Mouse (Mus musculus) layer of hippocampus, postnatal 36 days (tissue): Measurements from ENCODE around the gene H2al1g. TPM values are rescaled to one million over a fixed set of nuclear protein-coding genes. Genes with fewer than 3 reads are reported as not detected.

Experiments used
- total RNA-seq, 2 experiments: library from RNA; stranded (reverse); gene quantifications; 2 replicates each; pipeline ENCODE4 v1.2.3; 2021

Gene H2al1g
- total RNA-seq, 2 experiments from 2014 or later, result not detected

Other genes starting within 250 kb of the H2al1g start
- not detected for gene H2al1a, start 19.0 kb upstream of the H2al1g start, total RNA-seq
- not detected for gene H2al1b, start 15.8 kb upstream of the H2al1g start, total RNA-seq
- gene H2al1c, start 12.6 kb upstream of the H2al1g start, total RNA-seq, result not detected
- gene H2al1d, start 9.4 kb upstream of the H2al1g start, total RNA-seq, result not detected
- not detected for gene H2al1e, start 6.3 kb upstream of the H2al1g start, total RNA-seq
- gene H2al1f, start 3.1 kb upstream of the H2al1g start, total RNA-seq, result not detected
- not detected for gene H2al1h, start 3.2 kb downstream of the H2al1g start, total RNA-seq
- gene H2al1i, start 6.4 kb downstream of the H2al1g start, total RNA-seq, result not detected
- not detected for gene H2al1j, start 9.6 kb downstream of the H2al1g start, total RNA-seq